Mouse (Mus musculus) gastrocnemius, postnatal 10 days (tissue): Measurements from ENCODE around the gene Lrch3. TPM values are rescaled to one million over a fixed set of nuclear protein-coding genes. Genes with fewer than 3 reads are reported as not detected.
"Not testable (repeated sequence)": the region's sequence is repeated elsewhere in the genome, so short reads cannot be mapped to it uniquely, and the experiment has no call there.

Source experiments
- DNase-seq: peaks from one replicate; pipeline ENCODE4 v3.0.0; 2021; ENCODE audit warnings: mixed read lengths
- total RNA-seq, 2 experiments: library from RNA; stranded (reverse); gene quantifications; 2 replicates each; pipeline ENCODE4 v1.2.3; 2021

Gene Lrch3
- total RNA-seq, 2 experiments from 2014 or later = 21.3 to 26.4 TPM

- DNase-seq = no peak
Observed at GRCm38 (mm10) chr16:32992158-32992557, 78.3 kb downstream of the Lrch3 start.

GRCm38 (mm10) chr16:33005216-33005615, 91.3 kb downstream of the Lrch3 start:
- no peak for DNase-seq

- DNase-seq = peak; percentile 25
Observed at GRCm38 (mm10) chr16:33006888-33007287, 93.0 kb downstream of the Lrch3 start.

GRCm38 (mm10) chr16:33007436-33007835, 93.5 kb downstream of the Lrch3 start:
- DNase-seq = no peak

GRCm38 (mm10) chr16:33010166-33010565, 96.3 kb downstream of the Lrch3 start:
- DNase-seq = no peak

- no peak for DNase-seq
Observed at GRCm38 (mm10) chr16:33013801-33014200, 99.9 kb downstream of the Lrch3 start.

- no peak for DNase-seq
Observed at GRCm38 (mm10) chr16:33014921-33015320, 101.0 kb downstream of the Lrch3 start.

- DNase-seq = no peak
Observed at GRCm38 (mm10) chr16:33015396-33015907, 101.6 kb downstream of the Lrch3 start.

GRCm38 (mm10) chr16:33015986-33016385, 102.1 kb downstream of the Lrch3 start:
- DNase-seq = no peak

- no peak for DNase-seq
Observed at GRCm38 (mm10) chr16:33017677-33018349, 103.9 kb downstream of the Lrch3 start.

GRCm38 (mm10) chr16:33019117-33019770, 105.3 kb downstream of the Lrch3 start:
- peak; percentile 32 for DNase-seq

GRCm38 (mm10) chr16:33021381-33021780, 107.5 kb downstream of the Lrch3 start:
- DNase-seq = no peak

- DNase-seq = peak; percentile 91
Observed at GRCm38 (mm10) chr16:33023750-33024149, 109.8 kb downstream of the Lrch3 start.

GRCm38 (mm10) chr16:33024456-33025104, 110.7 kb downstream of the Lrch3 start:
- DNase-seq = no peak

- no peak for DNase-seq
Observed at GRCm38 (mm10) chr16:33026357-33026756, 112.5 kb downstream of the Lrch3 start.

GRCm38 (mm10) chr16:33036006-33036405, 122.1 kb downstream of the Lrch3 start:
- no peak for DNase-seq

- no peak for DNase-seq
Observed at GRCm38 (mm10) chr16:33042682-33043081, 128.8 kb downstream of the Lrch3 start.

GRCm38 (mm10) chr16:33043268-33043667, 129.4 kb downstream of the Lrch3 start:
- no peak for DNase-seq

GRCm38 (mm10) chr16:33048004-33048403, 134.1 kb downstream of the Lrch3 start:
- no peak for DNase-seq

GRCm38 (mm10) chr16:33048686-33049085, 134.8 kb downstream of the Lrch3 start:
- no peak for DNase-seq

- DNase-seq = no peak
Observed at GRCm38 (mm10) chr16:33049809-33050208, 135.9 kb downstream of the Lrch3 start.

GRCm38 (mm10) chr16:33053141-33053540, 139.2 kb downstream of the Lrch3 start:
- DNase-seq = no peak

GRCm38 (mm10) chr16:33054927-33055326, 141.0 kb downstream of the Lrch3 start:
- not testable (repeated sequence) for DNase-seq
